Mouse (Mus musculus) retina, embryonic 14.5 days (tissue): Measurements from ENCODE around the gene Abtb2.
A peak's percentile ranks its signal among the peaks of the same experiment; 100 is the strongest.
"Not testable (repeated sequence)": the region's sequence is repeated elsewhere in the genome, so short reads cannot be mapped to it uniquely, and the experiment has no call there.

Source experiments
- DNase-seq: peaks from one replicate; pipeline ENCODE4 v3.0.0-alpha.2; 2015; ENCODE audit warnings: low spot score

The Abtb2 gene

DNA sequence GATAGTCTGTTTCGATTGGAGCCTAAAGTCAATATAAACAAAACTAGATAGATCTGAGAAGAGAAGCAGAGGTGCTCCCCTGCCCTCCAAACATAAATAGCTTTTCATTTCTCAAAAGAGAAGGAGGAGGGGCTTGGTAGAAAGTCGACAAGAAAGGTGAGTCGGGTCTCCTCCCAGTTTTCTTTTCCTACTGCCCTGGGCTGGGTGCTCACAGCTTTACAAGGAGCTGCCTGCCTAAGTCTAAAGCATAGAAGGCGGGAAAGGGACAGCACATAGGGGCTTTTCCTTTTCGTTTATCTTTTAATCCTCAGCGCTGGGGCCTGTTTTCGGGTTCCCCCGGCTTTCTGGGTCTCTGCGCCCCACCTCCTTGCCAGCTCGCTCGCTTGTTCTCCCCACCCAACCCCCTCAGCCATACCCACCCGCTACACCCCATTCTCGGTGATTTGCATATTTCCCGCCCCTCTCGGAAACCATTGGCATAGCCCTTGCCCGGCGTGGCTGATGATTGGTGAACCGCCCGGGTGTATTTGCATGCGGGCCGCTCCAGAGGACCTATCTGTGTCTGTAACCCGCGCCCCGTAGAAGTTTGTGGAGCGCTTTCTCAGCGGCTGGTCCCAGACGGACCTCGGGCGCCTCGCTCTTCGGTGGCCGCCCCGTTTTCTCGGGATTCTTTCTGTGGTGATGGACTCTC lies at the start of gene Abtb2:
Abtb2 (plus strand) TSS at position 579 of the 691 bp plus-strand sequence.
- DNase-seq, result peak; percentile 93

DNA sequence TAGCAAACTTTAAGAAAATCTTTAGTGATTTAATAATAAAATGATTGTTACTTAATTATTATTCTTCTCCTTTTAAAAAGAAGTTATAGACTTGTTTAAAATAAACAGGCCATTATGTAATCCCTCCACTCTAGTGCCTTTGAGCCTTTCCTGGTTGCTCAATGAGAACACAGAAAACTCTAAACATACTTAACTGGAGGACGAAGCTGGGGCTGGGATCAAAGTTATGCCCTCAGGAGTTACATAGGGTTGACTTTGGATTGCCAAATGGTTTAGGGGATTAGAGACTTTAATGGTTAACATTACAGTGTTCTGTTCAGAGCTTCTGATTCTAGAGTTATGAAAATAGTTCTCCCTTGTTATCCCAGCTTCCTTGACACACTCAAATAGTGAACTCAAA lies 49.6 kb upstream of the Abtb2 start:
- no peak for DNase-seq

DNA sequence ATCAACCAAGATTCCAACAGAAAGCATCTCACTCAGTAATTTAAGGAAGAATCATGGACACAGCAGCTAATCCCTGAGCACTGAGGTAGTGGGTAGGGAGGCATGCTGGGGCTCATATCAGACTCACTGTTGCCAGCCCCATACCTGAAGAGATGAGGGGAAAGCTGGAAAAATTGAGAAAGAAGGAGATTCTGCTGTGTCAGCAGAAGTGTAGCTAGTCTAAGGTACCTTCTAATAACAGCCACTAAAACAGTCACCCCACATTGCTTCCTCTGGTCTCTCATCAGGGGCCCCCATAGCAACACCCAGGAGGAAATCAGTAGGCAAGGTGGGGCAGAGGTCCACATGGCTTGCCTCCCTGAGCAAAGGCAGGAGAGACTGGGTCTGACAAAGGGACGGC lies 40.5 kb upstream of the Abtb2 start:
- no peak for DNase-seq

DNA sequence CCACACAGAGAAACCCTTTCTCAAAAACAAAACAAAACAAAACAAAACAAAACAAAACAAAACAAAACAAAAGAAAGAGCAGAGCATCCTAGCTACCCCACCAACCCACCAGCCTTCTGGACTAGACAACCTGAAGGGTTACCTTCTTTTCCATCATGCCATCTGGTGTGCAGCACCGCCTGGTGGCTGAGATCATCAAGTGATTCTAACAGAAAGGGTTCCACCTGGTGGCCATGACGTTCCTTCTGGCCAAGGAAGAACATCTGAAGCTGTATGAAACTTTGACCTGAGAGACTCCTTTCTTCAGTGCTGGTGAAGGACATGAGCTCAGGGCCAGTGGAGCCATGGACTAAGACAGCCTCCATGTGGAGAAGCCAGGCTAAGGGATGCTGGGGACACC lies 19.0 kb upstream of the Abtb2 start:
- DNase-seq, result peak; percentile 78

DNA sequence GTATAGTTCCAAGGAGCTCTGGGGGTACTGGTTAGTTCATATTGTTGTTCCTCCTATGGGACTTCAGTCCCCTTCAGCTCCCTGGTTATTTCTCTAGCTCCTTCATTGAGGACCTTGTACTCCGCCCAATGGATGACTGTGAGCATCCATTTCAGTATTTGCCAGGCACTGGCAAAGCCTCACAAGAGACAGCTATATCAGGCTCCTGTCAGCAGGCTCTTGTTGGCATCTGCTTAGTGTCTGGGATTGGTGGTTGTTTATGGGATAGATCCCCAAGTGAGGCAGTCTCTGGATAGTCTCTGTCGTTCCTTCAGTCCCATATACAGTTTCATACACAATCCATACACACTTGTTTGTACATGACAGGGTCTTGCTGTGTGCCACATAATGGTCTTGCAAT lies 15.8 kb upstream of the Abtb2 start:
- DNase-seq, result not testable (repeated sequence)

DNA sequence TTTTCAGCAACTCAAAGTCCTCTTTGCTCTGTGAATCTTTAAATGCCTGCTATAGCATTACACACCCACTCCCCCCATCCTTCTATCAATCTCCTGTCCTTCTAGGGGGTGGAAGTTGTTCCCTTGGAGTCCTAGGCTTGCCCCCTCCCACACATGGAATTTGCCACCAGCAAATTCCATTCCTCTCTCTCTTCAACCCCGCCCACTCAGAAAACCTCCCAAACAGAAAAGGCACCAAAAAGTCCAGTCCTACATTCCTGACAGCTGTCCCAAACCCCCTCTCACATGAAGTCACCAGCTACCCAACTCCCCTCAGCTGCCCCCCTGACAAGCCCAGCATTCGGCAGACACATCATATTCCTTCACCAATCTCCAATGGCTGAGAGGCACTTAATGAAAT lies 12.1 kb upstream of the Abtb2 start:
- no peak for DNase-seq

DNA sequence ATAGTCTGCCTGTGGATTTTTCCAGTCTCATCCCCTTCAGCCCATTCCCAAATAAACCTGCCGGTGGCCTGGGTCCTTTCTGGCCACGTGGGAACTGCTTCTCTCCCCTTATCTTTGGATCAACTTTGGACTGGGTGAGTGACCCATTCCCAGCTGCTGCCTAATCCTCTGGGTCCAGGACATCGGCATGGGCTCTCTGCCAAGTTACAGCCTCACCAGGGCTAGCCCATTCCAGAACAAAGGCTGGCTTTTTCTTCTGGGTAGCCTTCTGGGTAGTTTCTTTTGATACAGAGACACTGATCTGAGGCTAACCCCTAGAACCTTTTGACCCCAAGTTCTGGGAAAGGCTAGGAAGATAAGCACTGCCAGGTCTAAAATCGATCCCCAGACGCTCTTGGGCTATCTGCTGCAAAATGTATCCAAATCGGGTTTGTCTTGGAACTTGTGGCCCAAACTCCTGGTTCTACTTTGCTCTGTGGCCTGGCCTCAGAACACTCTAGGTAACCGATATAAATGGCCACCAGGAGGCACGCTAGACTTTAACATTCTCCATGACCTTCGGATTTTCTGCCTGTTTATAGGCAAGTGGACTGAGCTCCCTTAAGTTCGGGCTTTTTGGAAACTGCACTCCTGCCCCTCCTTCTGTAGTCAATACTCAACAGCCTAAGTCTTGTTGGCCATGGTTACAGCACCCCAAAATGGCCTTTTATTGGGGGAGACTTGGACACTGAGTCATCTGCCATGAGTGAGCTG lies 9.8 kb upstream of the Abtb2 start:
- DNase-seq, result peak; percentile 44

DNA sequence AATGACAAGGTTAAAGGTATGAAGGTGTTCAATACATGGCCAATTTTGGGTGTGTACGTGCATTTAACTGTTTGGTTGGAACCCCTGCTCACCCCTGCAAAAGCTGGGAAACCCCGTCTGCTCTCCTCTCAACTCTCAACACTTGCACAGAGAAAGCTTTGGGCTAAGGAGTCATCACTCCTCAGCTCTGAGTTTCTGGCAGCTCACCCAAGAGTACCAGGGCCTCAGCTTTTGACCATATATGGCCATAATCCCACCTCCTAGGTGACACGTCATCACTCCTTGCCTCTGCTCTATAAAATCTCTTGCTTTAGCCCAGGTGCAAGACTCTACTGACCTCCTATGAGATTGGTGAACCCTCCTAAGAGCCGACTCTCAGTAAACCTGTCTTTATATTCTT lies 5.2 kb upstream of the Abtb2 start:
- no peak for DNase-seq

DNA sequence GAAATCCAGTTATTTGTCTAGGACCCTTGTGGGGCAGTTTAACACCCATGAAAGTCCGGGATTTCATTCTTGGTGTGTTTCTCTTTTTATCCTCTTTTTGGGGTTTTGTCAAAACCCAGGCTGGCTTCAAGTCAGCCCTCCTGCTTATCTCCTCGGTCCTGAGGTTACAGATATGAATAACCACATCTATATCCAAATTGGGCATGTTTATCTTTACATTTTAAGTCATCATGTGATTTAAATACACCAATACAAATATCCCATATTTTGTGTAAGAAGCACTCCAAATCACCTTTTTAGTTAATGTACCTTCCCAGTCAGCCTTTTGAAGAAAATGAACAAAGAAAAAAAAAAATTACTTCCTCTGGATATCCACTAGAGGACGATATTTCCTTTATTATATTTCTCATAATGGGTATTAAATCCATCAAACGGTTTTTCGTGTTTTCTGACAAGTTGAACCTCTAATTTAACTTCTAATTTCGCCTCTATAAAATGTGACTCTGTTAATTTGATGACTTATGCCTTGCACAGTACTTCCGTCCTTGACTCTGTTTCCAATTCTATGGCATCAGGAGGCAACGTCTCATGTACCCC lies 1.6 kb upstream of the Abtb2 start:
- DNase-seq, result peak; percentile 87

DNA sequence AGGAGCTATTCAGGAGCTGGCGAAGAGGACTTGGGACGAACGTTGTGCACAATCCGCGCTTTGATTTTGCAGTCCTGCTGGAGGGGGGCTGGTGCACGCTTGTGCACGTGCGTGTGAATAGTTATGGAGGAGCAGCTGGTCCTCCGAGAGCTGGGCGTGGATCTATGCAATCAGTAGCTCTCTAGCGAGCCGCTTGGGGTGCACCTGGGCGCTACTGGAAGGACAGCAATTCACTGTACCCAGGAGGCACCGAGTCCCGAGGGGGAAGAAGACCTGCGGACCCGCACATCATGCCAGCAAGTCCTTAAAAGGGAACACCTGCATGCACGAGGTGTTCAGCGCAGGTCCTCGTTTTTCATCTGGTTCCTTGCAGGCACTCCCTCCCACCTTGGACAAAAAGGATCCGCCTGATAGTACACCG lies 929 bp upstream of the Abtb2 start:
- DNase-seq, result peak; percentile 65

DNA sequence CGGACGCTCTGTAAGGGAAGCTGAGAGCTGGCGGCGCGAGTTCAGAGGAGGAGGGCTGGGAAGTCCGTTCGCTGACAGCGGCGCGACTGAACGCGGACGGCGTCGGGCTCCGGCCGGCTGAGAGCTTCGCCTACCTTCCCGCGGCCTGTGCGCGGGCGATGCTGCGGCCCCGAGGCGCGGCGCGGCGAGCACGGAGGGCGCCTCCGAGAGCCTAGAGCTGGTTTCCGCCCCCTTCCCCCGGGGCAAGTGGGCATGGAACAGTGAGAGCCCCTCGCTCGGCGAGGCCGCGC lies 258 bp downstream of the Abtb2 start:
- no peak for DNase-seq

DNA sequence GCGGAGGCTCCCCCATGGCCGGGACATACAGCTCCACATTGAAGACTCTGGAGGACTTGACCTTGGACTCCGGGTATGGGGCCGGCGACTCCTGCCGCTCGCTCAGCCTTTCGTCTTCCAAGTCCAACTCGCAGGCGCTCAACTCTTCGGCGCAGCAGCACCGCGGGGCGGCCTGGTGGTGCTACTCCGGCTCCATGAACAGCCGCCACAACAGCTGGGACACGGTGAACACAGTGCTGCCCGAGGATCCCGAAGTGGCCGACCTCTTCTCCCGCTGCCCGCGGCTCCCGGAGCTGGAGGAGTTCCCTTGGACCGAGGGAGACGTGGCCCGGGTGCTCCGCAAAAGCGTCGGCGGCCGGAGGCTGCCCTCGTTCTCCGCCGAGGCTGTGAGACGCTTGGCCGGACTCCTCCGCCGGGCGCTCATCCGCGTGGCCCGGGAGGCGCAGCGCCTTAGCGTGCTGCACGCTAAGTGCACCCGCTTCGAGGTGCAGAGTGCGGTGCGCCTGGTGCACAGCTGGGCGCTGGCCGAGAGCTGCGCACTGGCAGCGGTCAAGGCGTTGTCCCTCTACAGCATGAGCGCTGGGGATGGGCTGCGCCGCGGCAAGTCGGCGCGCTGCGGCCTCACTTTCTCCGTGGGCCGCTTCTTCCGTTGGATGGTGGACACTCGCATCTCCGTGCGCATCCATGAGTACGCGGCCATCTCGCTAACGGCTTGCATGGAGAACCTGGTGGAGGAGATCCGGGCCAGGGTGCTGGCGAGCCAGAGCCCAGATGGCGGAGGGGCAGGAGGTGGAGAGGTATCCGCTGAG lies 807 bp downstream of the Abtb2 start:
- DNase-seq, result peak; percentile 68

DNA sequence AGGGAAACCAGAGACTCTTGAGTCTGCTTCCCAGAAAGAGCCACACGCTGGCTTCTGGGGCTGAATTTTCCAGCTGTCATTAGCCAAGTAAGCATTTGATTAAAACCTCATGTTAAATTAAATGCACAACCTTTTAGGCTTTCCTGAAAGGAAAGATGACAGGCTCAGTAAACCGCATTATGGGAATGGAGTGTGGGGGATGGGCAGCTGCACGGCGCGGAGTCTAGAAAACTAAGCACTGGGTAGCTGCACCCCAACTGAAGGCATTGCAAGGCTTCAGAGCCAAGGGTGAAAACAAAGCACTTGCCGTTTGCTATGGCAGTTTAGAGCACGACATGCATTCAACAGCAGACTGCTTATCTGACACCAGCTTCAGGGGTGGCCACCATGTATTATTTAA lies 2.1 kb downstream of the Abtb2 start:
- DNase-seq, result peak; percentile 49

DNA sequence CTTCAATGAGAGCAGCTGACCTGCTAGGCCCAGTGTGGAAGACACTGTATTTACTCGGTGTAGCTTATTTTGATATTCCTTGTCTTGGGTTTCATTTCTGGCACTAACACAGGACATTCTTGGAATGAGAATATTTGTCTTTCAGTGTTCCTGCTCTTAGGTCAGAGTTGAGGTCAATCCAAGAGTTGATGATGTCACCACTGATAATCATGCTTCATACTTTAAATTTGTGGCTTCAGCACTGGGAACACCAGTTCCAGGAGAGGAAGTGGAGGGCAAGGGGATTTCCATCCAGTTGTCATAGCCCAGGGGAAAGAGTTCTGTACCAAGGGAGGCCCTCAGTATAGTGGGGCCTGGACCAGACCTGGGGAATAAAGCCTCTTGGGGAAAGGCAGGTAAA lies 3.6 kb downstream of the Abtb2 start:
- no peak for DNase-seq

DNA sequence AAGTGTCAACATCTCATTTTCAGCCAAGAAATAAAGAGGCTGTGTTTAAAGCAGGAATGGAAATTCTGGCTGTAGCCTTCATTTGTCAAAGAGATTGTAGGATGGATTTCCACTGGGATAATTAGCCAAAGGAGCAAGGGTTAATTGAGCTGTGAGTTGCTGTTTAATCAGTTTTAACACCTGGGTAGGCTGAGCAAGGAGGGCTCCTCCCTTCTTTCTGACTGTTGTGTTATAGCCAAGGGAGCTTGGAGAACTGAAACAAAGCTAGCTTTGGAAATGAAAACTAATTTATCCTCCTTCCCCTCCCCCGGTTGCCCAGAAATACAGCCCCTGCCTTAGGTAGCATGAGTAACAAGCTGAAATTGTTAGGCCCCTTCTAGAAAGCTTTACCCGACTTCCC lies 6.2 kb downstream of the Abtb2 start:
- no peak for DNase-seq

DNA sequence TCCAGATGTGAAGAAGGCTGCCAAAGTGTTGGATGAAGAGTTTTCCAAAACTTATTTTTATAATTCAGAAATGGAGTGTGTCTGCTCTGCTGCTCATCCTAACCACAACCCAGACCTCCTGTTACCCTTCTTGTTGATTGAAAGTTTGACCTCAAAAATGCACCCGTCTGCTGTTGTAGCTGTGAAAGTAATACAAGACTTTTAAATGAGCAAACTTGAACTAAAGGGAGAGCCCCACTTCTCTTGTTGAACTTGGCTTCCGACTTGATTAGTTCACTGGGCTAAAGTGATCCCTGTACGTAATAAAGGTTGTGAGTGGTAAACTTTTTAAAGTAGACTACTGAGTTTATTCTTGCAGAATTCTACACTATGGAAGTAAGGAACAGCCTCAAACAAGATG lies 10.3 kb downstream of the Abtb2 start:
- DNase-seq, result no peak

DNA sequence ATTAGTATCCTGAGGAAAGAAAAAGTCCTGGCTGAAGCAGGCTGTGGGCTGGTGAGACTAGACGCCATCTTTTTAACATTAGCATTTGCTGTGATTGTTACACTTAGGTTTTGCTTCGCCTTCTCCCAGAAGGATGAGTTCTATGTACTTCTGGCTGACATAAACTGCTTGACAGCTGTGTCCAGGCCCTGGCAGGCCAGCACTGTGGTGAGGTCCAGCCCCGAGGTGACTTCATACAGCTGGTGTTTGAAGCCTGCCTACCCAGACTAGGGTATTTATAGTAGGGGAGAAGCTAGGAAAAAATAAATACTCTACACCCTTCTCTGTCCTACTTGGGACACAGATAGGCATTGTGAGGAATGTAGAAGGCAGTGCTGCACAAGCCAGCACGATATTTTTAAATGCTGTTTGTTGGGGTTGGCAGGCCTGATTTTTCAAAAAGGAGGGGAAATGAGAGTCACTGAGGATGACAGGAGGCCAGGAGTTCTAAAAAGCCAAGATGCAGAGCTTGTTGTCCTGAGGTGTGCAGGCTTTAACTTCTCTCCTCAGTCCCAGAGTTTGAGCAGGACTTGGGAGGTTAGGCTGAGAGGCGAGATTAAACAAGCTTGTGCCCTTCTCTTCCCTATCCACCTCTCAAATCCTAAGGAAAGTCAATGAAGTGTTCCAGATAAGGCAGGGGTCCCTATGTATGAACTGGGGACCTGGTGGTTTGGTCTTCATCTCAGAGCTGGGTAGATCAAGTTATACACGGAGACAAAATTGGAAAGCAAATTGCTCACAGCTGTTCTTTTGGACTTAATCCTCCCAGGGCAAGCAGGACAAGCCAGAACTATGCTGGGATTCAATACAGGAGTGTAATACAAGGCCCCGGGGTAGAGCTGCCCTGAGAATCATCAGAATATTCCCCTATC lies 11.9 kb downstream of the Abtb2 start:
- no peak for DNase-seq

DNA sequence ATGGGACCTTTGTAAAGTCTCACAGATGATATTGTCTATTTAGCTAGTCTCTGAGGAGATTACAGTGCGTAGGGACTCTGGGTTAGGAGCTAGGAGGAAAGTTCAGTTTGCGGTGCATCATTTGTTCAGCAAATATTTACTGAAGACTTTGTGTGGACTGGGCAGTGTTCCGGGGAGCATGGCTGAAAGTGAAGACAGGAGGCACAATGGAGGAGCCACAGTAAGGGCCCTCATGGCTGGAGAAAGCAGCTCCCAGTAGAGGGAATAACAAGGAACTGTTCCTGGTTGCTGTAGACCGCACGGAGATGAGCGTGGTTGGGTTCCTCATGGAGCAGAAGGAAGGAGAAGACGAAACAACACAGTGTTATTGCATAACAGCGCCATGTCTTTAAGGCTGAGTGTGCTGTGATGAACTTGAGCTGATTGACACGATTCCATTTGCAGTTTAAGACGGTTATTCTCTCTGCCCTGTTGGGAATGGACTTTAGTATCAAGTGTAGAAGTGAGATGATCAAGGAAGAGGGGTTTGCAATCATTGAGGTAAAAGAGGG lies 12.6 kb downstream of the Abtb2 start:
- no peak for DNase-seq

DNA sequence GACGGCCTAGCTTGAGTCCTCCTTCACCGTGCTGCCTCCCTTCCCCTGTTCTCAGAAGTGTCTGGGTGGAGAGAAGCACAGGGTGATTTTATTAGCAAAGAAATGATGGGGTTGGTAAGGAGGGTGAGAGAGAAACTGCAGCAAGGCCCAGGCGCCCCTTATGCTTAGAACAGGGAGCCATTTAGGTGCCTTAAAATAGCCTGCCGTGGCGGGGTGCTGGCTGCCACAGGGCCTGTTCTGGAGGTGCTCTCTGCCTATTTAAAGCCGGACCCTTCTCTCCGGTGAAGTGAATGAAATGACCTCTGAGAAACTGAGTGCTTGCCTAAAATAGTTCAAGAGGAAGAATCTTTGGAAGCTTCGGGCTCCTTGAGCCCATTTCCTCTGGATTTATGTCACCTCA lies 14.6 kb downstream of the Abtb2 start:
- DNase-seq, result no peak

DNA sequence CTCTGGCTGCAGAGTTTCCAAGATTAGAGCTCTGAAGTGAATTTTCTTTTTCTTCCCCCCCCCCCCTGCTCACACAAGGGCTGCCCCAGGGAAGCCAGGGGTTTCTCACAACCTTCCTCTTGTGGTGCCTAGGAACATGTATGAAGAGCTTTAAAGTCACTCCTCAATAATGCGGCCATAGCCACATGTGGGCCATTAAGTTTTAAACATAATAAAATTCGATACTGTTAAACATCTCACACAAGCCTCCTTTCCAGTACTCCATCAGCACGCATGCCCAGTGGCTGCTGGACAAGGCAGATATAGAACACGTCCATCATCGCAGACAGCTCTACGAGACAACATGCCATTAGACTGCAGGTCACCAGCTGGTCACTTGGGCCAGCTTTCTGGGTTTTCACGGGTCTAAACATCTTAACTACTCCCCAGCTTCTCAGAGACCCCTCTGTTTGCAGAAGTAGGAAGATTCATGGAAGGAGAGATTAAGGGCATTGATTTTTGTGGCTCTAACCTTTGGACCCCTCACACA lies 15.3 kb downstream of the Abtb2 start:
- no peak for DNase-seq

DNA sequence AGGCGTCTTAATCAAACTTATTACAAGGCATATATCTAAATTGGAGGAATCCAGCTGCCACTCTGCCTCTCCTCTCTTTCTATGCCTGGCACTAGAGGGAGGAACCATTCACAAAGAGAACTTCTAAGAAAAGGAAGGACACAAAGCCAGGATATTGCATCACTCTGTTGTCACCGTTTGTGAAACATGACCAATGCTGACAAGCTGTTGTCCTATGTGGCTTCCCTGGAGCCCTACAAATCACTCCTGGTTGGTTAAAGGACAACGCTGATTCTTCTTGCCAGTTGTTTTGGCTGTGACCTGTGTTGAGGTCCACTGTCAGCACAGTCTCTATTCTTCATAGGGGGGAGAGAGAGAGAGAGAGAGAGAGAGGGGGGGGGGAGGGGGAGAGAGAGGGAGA lies 17.2 kb downstream of the Abtb2 start:
- no peak for DNase-seq
